Mouse (Mus musculus): ENCODE data around the gene Stat3.

GRCm38 (mm10) chr11:100959826-100960225 lies 20.5 kb upstream of the Stat3 start:
- TF ChIP-seq GATA1 (IDR thresholded peaks at IDR 0.05; ENCODE audit: low read length) (no peak), TAL1 (IDR thresholded peaks at IDR 0.05; ENCODE audit: low read length) (no peak)

Data from erythroblast, embryonic 14.5 days (primary cell).